Mouse (Mus musculus) forebrain, embryonic 12.5 days (tissue): ENCODE results near the gene Fam89b. TPM values are rescaled to one million over a fixed set of nuclear protein-coding genes. Genes with fewer than 3 reads are reported as not detected.

ENCODE experiments used
- ATAC-seq: fragments of 200-750 bp; cut with Nextera tagmentation; 2 replicates; pipeline ENCODE4 v1.8.0; 2017; ENCODE audit warnings: moderate TSS enrichment; ENCODE audit not compliant: low FRiP score
- H3K27ac ChIP-seq: fragments of 300-500 bp; sonication (generic); 2 replicates; pipeline ENCODE4 v1.5.1; 2016; ENCODE audit warnings: mild to moderate bottlenecking
- H3K27me3 ChIP-seq: fragments of 300-500 bp; sonication (generic); 2 replicates; pipeline ENCODE4 v1.6.1; 2016; ENCODE audit warnings: mild to moderate bottlenecking
- H3K36me3 ChIP-seq: fragments of 300-500 bp; sonication (generic); replicated peaks from 2 replicates; pipeline ENCODE4 v1.6.1; 2016; ENCODE audit warnings: mild to moderate bottlenecking
- H3K4me1 ChIP-seq: fragments of 300-500 bp; sonication (generic); 2 replicates; pipeline ENCODE4 v1.6.1; 2016
- H3K4me2 ChIP-seq: fragments of 300-500 bp; sonication (generic); 2 replicates; pipeline ENCODE4 v1.6.1; 2016; ENCODE audit warnings: mild to moderate bottlenecking, moderate library complexity
- H3K4me3 ChIP-seq: fragments of 300-500 bp; sonication (generic); replicated peaks from 2 replicates; pipeline ENCODE4 v1.5.1; 2016; ENCODE audit warnings: mild to moderate bottlenecking
- H3K9ac ChIP-seq: fragments of 300-500 bp; sonication (generic); 2 replicates; pipeline ENCODE4 v1.6.1; 2016; ENCODE audit warnings: mild to moderate bottlenecking
- H3K9me3 ChIP-seq: fragments of 300-500 bp; sonication (generic); 2 replicates; pipeline ENCODE4 v1.6.1; 2016
- WGBS: fragments of 180-500 bp; shearing (Covaris S2); methylation state at CpG from one replicate; pipeline ENCODE4 v1.1.7; 2016; 5-methylcytosine and 5-hydroxymethylcytosine counted together
- microRNA-seq: library from miRNA; unstranded; fragments of <30 nt; microRNA quantifications from one replicate; pipeline ENCODE4, GENCODE M21; 2017
- polyA plus RNA-seq: library from polyadenylated mRNA; unstranded; fragments of >200 nt; fragmentation: Nextera tagmentation; extraction: Ambion mirVana; gene quantifications from 2 replicates; pipeline ENCODE4 v1.2.1, GENCODE M21; 2016

The Fam89b gene
- polyA plus RNA-seq, 1 experiment from 2014 or later = 170 TPM

- peaks cover 60% of the 10 kb centered on the region for H3K36me3 ChIP-seq
- WGBS = 95% methylated on average over 11 of the region's 11 CpGs
These were observed 43.6 kb downstream of the Fam89b start for GRCm38 (mm10) chr19:5685861-5686260.

GRCm38 (mm10) chr19:5685431-5685830, 44.0 kb downstream of the Fam89b start:
- Histone ChIP-seq H3K27ac (no peak overlapping the region), H3K9me3 (no peaks in the 10 kb centered on the region), H3K36me3 (peaks cover 62% of the 10 kb centered on the region), H3K4me2 (no peak overlapping the region), H3K9ac (no peak overlapping the region), H3K27me3 (no peaks in the 10 kb centered on the region), H3K4me3 (no peak overlapping the region), H3K4me1 (peaks cover 19% of the 10 kb centered on the region)
- ATAC-seq = no peak
- WGBS = 96% methylated on average over 19 of the region's 19 CpGs

More at GRCm38 (mm10) chr19:5685861-5686260, 43.6 kb downstream of the Fam89b start:
- H3K4me2 ChIP-seq = no peak overlapping the region
- H3K27me3 ChIP-seq = no peaks in the 10 kb centered on the region
- peaks cover 23% of the 10 kb centered on the region for H3K4me1 ChIP-seq
- no peak for ATAC-seq
- no peaks in the 10 kb centered on the region for H3K9me3 ChIP-seq
- H3K9ac ChIP-seq = no peak overlapping the region
- no peak overlapping the region for H3K27ac ChIP-seq
- no peak overlapping the region for H3K4me3 ChIP-seq

- H3K4me1 ChIP-seq = peaks cover 14% of the 10 kb centered on the region
- no peaks in the 10 kb centered on the region for H3K27me3 ChIP-seq
- WGBS = 89% methylated on average over 13 of the region's 13 CpGs
- H3K9me3 ChIP-seq = no peaks in the 10 kb centered on the region
- H3K9ac ChIP-seq = no peak overlapping the region
- H3K4me3 ChIP-seq = no peak overlapping the region
- ATAC-seq = no peak
- H3K36me3 ChIP-seq = peaks cover 67% of the 10 kb centered on the region
- no peak overlapping the region for H3K4me2 ChIP-seq
- H3K27ac ChIP-seq = no peak overlapping the region
These were observed 44.5 kb downstream of the Fam89b start for GRCm38 (mm10) chr19:5684985-5685384.

GRCm38 (mm10) chr19:5684236-5684635, 45.2 kb downstream of the Fam89b start:
- Histone ChIP-seq H3K36me3 (peaks cover 74% of the 10 kb centered on the region), H3K27ac (no peak overlapping the region), H3K4me2 (no peak overlapping the region), H3K9ac (no peak overlapping the region), H3K27me3 (no peaks in the 10 kb centered on the region), H3K9me3 (no peaks in the 10 kb centered on the region), H3K4me3 (no peak overlapping the region), H3K4me1 (peaks cover 12% of the 10 kb centered on the region)
- 94% methylated on average over 12 of the region's 12 CpGs for WGBS
- ATAC-seq = no peak

- Histone ChIP-seq H3K27me3 (no peaks in the 10 kb centered on the region), H3K9ac (no peak overlapping the region), H3K27ac (no peak overlapping the region), H3K36me3 (peaks cover 92% of the 10 kb centered on the region), H3K4me3 (no peak overlapping the region), H3K4me2 (no peak overlapping the region), H3K4me1 (no peaks in the 10 kb centered on the region), H3K9me3 (no peaks in the 10 kb centered on the region)
- no peak for ATAC-seq
- 91% methylated on average over 4 of the region's 4 CpGs for WGBS
These were observed 49.0 kb downstream of the Fam89b start for GRCm38 (mm10) chr19:5680432-5680831.

Small RNAs within 50 kb of the gene (microRNA-seq; reads per million reads assigned to microRNA genes)
- 0.97 reads per million for gene Mir6987

Other genes with a start within 250 kb of the Fam89b start
- 40.6 and 42.7 TPM in 2 replicates for gene Mus81, start 241.3 kb downstream of the Fam89b start, polyA plus RNA-seq
- gene Cfl1, start 239.2 kb downstream of the Fam89b start, polyA plus RNA-seq = 3,168 and 3,195 TPM in 2 replicates
- gene 1700020D05Rik, start 225.9 kb downstream of the Fam89b start, polyA plus RNA-seq = 0.26 TPM in 1 of 2 replicates, not detected in the other
- 29.3 and 29.5 TPM in 2 replicates for gene Snx32, start 219.1 kb downstream of the Fam89b start, polyA plus RNA-seq
- gene Ovol1, start 169.0 kb downstream of the Fam89b start, polyA plus RNA-seq = 0.22 and 0.27 TPM in 2 replicates
- gene Ap5b1, start 161.6 kb downstream of the Fam89b start, polyA plus RNA-seq = 1.6 TPM in 2 replicates
- 162 and 191 TPM in 2 replicates for gene Rnaseh2c, start 127.8 kb downstream of the Fam89b start, polyA plus RNA-seq
- gene Kat5, start 119.4 kb downstream of the Fam89b start, polyA plus RNA-seq = 65.7 and 77.2 TPM in 2 replicates
- 34.1 and 36.9 TPM in 2 replicates for gene Rela, start 92.2 kb downstream of the Fam89b start, polyA plus RNA-seq
- 16.3 and 16.8 TPM in 2 replicates for gene Sipa1, start 65.9 kb downstream of the Fam89b start, polyA plus RNA-seq
- 19.2 and 22.2 TPM in 2 replicates for gene Map3k11, start 40.9 kb downstream of the Fam89b start, polyA plus RNA-seq
- 32.4 and 35.1 TPM in 2 replicates for gene Pcnx3, start 40.7 kb downstream of the Fam89b start, polyA plus RNA-seq
- gene Kcnk7, start 25.3 kb downstream of the Fam89b start, polyA plus RNA-seq = 0.29 TPM in 1 of 2 replicates, not detected in the other
- gene Ehbp1l1, start 3.3 kb downstream of the Fam89b start, polyA plus RNA-seq = 6.1 and 6.7 TPM in 2 replicates
- 10.0 and 12.0 TPM in 2 replicates for gene Ltbp3, start 11.3 kb upstream of the Fam89b start, polyA plus RNA-seq
- 63.4 and 65.3 TPM in 2 replicates for gene Scyl1, start 41.8 kb upstream of the Fam89b start, polyA plus RNA-seq
- gene Frmd8, start 145.6 kb upstream of the Fam89b start, polyA plus RNA-seq = 25.6 and 25.9 TPM in 2 replicates
- gene Slc25a45, start 148.2 kb upstream of the Fam89b start, polyA plus RNA-seq = 1.3 and 1.8 TPM in 2 replicates
- gene Tigd3, start 164.5 kb upstream of the Fam89b start, polyA plus RNA-seq = 11.1 and 12.8 TPM in 2 replicates
- 184 and 203 TPM in 2 replicates for gene Dpf2, start 183.4 kb upstream of the Fam89b start, polyA plus RNA-seq
- 2.2 TPM in 2 replicates for gene Cdc42ep2, start 195.2 kb upstream of the Fam89b start, polyA plus RNA-seq
- 76.8 and 80.4 TPM in 2 replicates for gene Pola2, start 234.5 kb upstream of the Fam89b start, polyA plus RNA-seq